Mouse (Mus musculus) kidney, embryonic 14.5 days (tissue): ENCODE measurements around the gene Polr3e. TPM values are rescaled to one million over a fixed set of nuclear protein-coding genes. Genes with fewer than 3 reads are reported as not detected.

ENCODE experiments used
- ATAC-seq: fragments of 200-750 bp; cut with Nextera tagmentation; 2 replicates; pipeline ENCODE4 v1.8.0; 2017; ENCODE audit warnings: moderate number of reproducible peaks, mild to moderate bottlenecking, moderate TSS enrichment, moderate library complexity; ENCODE audit not compliant: low FRiP score, low TSS enrichment
- H3K27ac ChIP-seq: fragments of 300-500 bp; sonication (generic); 2 replicates; pipeline ENCODE4 v1.5.1; 2014; ENCODE audit warnings: low read depth, mild to moderate bottlenecking, low read length, moderate library complexity, mixed read lengths
- H3K27me3 ChIP-seq: fragments of 300-500 bp; sonication (generic); 2 replicates; pipeline ENCODE4 v1.6.1; 2014; ENCODE audit warnings: mild to moderate bottlenecking, low read length; ENCODE audit not compliant: control insufficient read depth, insufficient read depth
- H3K36me3 ChIP-seq: fragments of 300-500 bp; sonication (generic); 2 replicates; pipeline ENCODE4 v1.6.1; 2014; ENCODE audit warnings: low read length, mixed read lengths; ENCODE audit not compliant: control insufficient read depth, insufficient read depth
- H3K4me1 ChIP-seq: fragments of 300-500 bp; sonication (generic); 2 replicates; pipeline ENCODE4 v1.6.1; 2014; ENCODE audit warnings: low read length, mixed read lengths; ENCODE audit not compliant: control insufficient read depth, insufficient read depth
- H3K4me2 ChIP-seq: fragments of 300-500 bp; sonication (generic); replicated peaks from 2 replicates; pipeline ENCODE4 v1.6.1; 2014; ENCODE audit warnings: low read depth, mild to moderate bottlenecking, low read length
- H3K4me3 ChIP-seq: fragments of 300-500 bp; sonication (generic); 2 replicates; pipeline ENCODE4 v1.5.1; 2014; ENCODE audit warnings: mild to moderate bottlenecking, low read length
- H3K9ac ChIP-seq: fragments of 300-500 bp; sonication (generic); 2 replicates; pipeline ENCODE4 v1.6.1; 2014; ENCODE audit warnings: low read depth, mild to moderate bottlenecking, low read length, moderate library complexity
- H3K9me3 ChIP-seq: fragments of 300-500 bp; sonication (generic); 2 replicates; pipeline ENCODE4 v1.6.1; 2016; ENCODE audit warnings: low read length; ENCODE audit not compliant: control insufficient read depth
- WGBS: fragments of 180-500 bp; shearing (Covaris S2); extraction: QIAGEN DNeasy Blood & Tissue Kit; methylation state at CpG from one replicate; pipeline ENCODE4 v1.1.7; 2014; 5-methylcytosine and 5-hydroxymethylcytosine counted together
- polyA plus RNA-seq: library from polyadenylated mRNA; unstranded; fragments of >200 nt; fragmentation: Nextera tagmentation; extraction: Ambion mirVana; gene quantifications from 2 replicates; pipeline ENCODE4 v1.2.1, GENCODE M21; 2014

The Polr3e gene
- polyA plus RNA-seq, 1 experiment from 2014 or later, result 31.2 TPM

DNA sequence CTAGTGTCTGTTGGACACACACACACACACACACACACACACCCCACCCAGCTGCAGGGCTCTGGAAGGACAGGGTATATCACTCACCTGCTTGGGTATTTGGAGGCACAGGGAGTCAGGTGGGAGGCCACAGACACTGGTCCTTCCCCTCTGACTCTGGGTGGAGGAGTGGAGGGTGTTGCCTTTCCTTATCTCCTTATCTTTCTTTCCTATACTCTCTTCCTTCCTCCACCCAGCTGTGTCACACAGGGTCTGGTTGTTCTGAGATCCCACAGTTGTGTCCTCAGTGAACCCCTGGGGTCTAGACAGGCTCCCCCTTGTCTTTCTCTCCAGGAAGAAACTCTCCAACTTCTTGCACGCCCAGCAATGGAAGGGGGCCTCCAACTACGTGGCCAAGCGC lies 37.6 kb upstream of the Polr3e start:
- Histone ChIP-seq H3K4me1 (0 out of 2 replicates have a peak, but pooled peaks cover 2% of the 10 kb centered on the region), H3K27me3 (no peaks in the 10 kb centered on the region), H3K9me3 (peaks cover 4% of the 10 kb centered on the region; the same call in 1 of the 2 replicates), H3K4me2 (no peak overlapping the region), H3K4me3 (no peak overlapping the region), H3K9ac (no peak overlapping the region), H3K27ac (no peak overlapping the region), H3K36me3 (peaks cover 6% of the 10 kb centered on the region; the same call in 1 of the 2 replicates)
- no peak for ATAC-seq
- 100% methylated on average over 3 of the region's 3 CpGs for WGBS

DNA sequence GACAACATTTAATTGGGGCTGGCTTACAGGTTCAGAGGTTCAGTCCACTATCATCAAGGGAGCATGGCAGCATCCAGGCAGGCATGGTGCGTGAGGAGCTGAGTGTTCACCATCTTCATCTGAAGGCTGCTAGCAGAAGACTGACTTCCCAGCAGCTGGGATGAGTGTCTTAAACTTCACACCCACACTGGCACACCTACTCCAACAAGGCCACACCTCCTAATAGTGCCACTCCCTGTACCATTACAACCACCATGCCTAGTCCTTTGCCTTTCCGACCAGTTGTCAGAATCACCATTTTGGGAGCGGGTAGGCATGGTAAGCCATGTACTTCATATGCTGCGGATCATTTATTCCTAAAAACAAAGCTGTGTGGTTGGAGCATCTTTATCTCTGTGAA lies 36.8 kb upstream of the Polr3e start:
- WGBS, result 93% methylated on average over 4 of the region's 4 CpGs

DNA sequence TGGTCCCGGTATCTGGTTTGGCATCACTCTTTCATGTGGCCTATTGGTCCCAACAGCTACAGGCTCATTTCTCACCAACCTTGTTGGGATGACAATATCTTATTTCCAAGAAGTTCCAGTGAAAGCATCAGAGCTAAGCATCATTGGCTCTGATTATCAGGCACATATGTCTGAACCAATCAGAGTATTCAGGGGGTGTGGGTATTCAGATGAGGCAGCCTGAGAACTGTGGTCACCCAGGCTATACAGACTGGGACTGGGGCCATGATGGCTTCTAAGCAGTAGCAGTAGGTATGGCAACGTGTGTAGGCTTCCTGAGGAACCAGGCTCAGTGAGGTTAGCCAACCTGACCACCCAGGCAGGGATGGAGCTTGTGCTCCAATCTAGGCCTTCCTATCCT lies 36.1 kb upstream of the Polr3e start:
- no peak overlapping the region for H3K4me2 ChIP-seq
- no peaks in the 10 kb centered on the region for H3K4me1 ChIP-seq
- H3K36me3 ChIP-seq, result peaks cover 9% of the 10 kb centered on the region; the same call in 1 of the 2 replicates
- 72% methylated on average over 2 of the region's 2 CpGs for WGBS
- H3K9me3 ChIP-seq, result peaks cover 4% of the 10 kb centered on the region; the same call in 1 of the 2 replicates
- H3K27ac ChIP-seq, result no peak overlapping the region
- no peaks in the 10 kb centered on the region for H3K27me3 ChIP-seq
- ATAC-seq, result no peak
- no peak overlapping the region for H3K4me3 ChIP-seq
- no peak overlapping the region for H3K9ac ChIP-seq

More for the DNA sequence above, 36.8 kb upstream of the Polr3e start:
- H3K27me3 ChIP-seq, result no peaks in the 10 kb centered on the region
- peaks cover 7% of the 10 kb centered on the region; the same call in 1 of the 2 replicates for H3K36me3 ChIP-seq
- no peak overlapping the region for H3K9ac ChIP-seq
- no peak for ATAC-seq
- no peak overlapping the region for H3K4me2 ChIP-seq
- H3K4me1 ChIP-seq, result 0 out of 2 replicates have a peak, but pooled peaks cover 2% of the 10 kb centered on the region
- H3K4me3 ChIP-seq, result no peak overlapping the region
- H3K27ac ChIP-seq, result no peak overlapping the region
- H3K9me3 ChIP-seq, result peaks cover 4% of the 10 kb centered on the region; the same call in 1 of the 2 replicates

DNA sequence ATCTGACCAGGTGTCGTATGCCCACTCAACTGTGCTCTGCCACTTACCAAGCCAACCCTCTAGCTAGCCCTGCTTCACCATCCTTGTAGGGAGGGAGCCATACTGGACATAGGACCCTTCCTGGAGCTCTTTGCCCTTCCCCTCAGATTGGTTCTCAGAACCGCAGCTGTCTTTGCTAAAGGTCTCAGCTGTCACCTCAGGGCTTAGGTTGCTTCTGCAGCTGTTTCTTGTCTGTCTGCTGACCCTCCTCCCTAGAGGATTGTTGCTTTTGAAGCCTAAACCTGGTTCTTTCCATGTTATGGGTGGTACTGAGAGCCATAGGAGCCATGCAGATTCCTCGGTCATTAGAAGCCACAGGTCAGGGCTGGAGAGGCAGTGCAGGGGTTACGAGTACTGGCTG lies 34.9 kb upstream of the Polr3e start:
- WGBS, result 44% methylated on average over 4 of the region's 4 CpGs
- Histone ChIP-seq H3K9ac (no peak overlapping the region), H3K9me3 (peaks cover 4% of the 10 kb centered on the region; the same call in 1 of the 2 replicates), H3K27me3 (no peaks in the 10 kb centered on the region), H3K4me2 (no peak overlapping the region), H3K4me1 (no peaks in the 10 kb centered on the region), H3K36me3 (peaks cover 9% of the 10 kb centered on the region; the same call in 1 of the 2 replicates), H3K4me3 (no peak overlapping the region), H3K27ac (no peak overlapping the region)
- peak; percentile 63; the same call in 1 of the 2 replicates for ATAC-seq

DNA sequence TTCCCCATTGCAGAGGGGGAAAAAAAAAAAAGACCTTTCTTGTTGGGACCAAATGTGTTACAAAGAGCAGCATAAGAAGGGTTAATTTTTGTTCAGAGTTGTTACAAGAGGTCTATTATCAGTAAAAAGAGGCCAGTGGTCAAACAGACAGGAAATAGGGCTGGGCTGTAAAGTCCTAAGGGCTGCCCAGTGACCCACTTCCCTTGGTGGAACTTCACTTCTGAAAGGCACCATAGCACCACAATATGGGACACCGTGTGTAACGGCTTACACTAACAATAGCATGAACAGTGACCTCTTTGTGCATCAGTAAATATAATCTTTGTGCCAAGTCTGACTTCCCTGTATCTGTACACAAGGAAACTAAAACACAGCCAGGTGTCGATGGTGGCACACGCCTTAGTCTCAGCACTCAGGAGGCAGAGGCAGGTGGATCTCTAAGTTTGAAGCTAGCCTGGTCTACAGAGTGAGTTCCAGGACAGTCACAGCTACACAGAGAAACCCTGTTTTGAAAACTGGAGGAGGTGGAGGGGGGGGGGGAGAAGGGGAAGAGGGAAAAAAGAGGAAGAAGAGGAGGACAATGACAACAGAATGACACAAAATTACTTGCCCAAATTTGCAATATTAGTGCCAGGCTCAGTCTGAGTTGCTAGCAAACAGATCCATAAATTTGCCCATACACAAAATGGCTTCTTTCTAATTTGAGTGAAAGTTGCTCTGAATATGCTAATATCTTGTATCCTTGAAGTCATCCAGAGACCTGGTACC lies 33.8 kb upstream of the Polr3e start:
- 89% methylated on average over 4 of the region's 4 CpGs for WGBS
- no peaks in the 10 kb centered on the region for H3K4me1 ChIP-seq
- H3K27ac ChIP-seq, result no peak overlapping the region
- no peaks in the 10 kb centered on the region for H3K27me3 ChIP-seq
- H3K9ac ChIP-seq, result no peak overlapping the region
- H3K4me3 ChIP-seq, result no peak overlapping the region
- H3K36me3 ChIP-seq, result peaks cover 9% of the 10 kb centered on the region; the same call in 1 of the 2 replicates
- peaks cover 4% of the 10 kb centered on the region; the same call in 1 of the 2 replicates for H3K9me3 ChIP-seq
- H3K4me2 ChIP-seq, result no peak overlapping the region
- no peak for ATAC-seq

DNA sequence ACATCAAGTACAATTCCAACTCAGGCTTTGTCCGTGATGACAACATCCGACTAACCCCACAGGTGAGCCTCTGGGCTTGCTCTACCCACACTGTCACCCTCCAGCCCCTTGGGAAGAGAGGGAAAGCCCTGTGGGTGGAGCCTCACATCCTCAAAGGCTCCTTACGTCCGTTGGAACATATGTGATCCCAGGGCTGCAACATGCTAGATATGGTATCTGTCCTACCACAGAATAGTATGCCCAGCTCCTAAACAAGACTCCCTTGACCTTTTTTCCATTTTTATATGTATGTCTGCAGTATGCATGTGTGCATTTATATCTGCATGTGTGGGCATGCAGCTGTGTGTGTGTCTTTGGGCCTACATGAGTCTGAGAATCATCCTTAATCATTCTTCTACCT lies 32.8 kb upstream of the Polr3e start:
- peaks cover 4% of the 10 kb centered on the region; the same call in 1 of the 2 replicates for H3K9me3 ChIP-seq
- H3K4me2 ChIP-seq, result no peak overlapping the region
- no peak overlapping the region for H3K9ac ChIP-seq
- peaks cover 9% of the 10 kb centered on the region; the same call in 1 of the 2 replicates for H3K36me3 ChIP-seq
- WGBS, result 92% methylated on average over 4 of the region's 4 CpGs
- no peaks in the 10 kb centered on the region for H3K4me1 ChIP-seq
- H3K27me3 ChIP-seq, result no peaks in the 10 kb centered on the region
- no peak for ATAC-seq
- no peak overlapping the region for H3K4me3 ChIP-seq
- H3K27ac ChIP-seq, result no peak overlapping the region

DNA sequence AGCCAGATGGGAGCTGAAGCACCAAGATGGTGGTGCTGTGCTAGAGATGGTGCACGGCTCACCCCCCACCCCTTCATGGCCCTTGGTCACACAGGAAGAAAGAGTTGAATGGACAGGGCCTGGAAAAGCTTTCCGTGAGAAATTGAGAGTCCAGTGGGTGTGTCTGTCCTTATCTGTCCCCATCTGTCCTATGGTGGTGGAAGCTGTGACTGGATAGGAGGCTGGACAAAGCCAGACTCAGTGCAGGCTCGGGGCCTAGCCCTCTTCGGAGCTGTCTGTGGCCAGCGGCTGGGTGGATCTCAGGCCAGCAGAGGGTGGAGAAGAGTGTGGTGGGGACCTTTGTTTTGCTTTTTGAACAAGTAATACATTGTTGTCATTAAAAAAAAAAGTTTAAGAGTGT lies 24.4 kb upstream of the Polr3e start:
- H3K4me3 ChIP-seq, result no peak overlapping the region
- H3K9ac ChIP-seq, result no peak overlapping the region
- no peaks in the 10 kb centered on the region for H3K27me3 ChIP-seq
- no peak; the same call in 1 of the 2 replicates for ATAC-seq
- no peaks in the 10 kb centered on the region for H3K9me3 ChIP-seq
- no peaks in the 10 kb centered on the region for H3K4me1 ChIP-seq
- H3K27ac ChIP-seq, result no peak overlapping the region
- no peak overlapping the region for H3K4me2 ChIP-seq
- 75% methylated on average over 5 of the region's 5 CpGs for WGBS
- H3K36me3 ChIP-seq, result peaks cover 4% of the 10 kb centered on the region; the same call in 1 of the 2 replicates

DNA sequence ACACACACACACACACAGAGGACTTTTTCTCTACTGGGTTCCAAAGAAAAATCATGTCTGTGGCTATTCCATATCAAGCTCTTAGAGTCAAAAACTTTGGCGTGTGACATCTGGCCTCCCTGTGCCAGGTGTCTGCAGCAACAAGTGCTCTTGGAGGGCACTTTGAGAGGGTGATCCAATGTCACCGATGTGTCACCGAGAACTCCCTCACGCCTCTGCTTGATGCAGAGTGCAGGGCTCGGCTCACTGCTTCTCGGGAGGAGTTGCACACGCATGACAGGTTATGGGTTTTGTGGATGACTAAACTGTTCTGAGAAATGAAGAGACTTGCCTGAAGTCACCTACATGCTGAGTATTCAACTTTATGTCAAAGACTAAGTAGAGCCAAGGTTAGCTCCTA lies 20.5 kb upstream of the Polr3e start:
- Histone ChIP-seq H3K4me3 (no peak overlapping the region), H3K9ac (no peak overlapping the region), H3K36me3 (peaks cover 1% of the 10 kb centered on the region; the same call in 1 of the 2 replicates), H3K4me2 (no peak overlapping the region), H3K4me1 (no peaks in the 10 kb centered on the region), H3K27me3 (no peaks in the 10 kb centered on the region), H3K27ac (no peak overlapping the region), H3K9me3 (no peaks in the 10 kb centered on the region)
- ATAC-seq, result no peak; the same call in 1 of the 2 replicates
- 54% methylated on average over 7 of the region's 7 CpGs for WGBS

DNA sequence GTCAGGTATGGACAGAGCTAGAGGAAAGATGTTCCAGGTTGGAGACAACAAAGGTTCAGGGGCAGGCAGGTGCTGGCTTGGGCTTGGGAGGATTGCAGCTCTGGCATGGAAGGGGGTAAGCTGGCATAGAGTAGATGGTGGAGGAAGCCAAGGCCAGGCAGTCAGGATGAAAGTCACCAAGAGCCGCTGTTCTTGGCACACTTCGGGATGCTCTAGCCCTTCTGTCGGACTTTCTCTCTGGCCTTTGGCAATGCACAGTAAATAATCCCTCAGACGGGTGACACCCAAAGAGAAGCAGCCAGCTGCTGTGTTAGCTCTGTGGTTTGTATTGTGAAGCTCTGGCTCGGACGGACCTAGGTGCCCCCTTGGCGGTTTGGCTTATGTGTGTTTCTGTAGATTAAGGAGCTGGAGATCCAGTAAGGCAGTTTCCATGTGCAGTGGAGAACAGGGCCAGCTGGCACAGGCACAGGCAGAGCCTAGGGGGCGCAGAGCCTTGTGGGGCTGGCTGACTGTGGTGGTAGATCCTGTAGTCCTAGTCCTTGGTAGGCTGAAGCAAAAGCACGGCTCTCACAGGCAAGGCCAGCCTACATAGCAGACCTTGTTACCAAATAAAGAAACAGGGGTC lies 19.7 kb upstream of the Polr3e start:
- Histone ChIP-seq H3K4me1 (no peaks in the 10 kb centered on the region), H3K9ac (no peak overlapping the region), H3K27me3 (no peaks in the 10 kb centered on the region), H3K27ac (no peak overlapping the region), H3K4me2 (no peak overlapping the region), H3K4me3 (no peak overlapping the region), H3K36me3 (no peaks in the 10 kb centered on the region; the same call in 1 of the 2 replicates), H3K9me3 (no peaks in the 10 kb centered on the region)
- no peak for ATAC-seq
- WGBS, result 82% methylated on average over 9 of the region's 9 CpGs
